Mouse (Mus musculus) erythroblast, adult 5-6 weeks (primary cell): ENCODE results near the gene Vmn1r40. TPM values are rescaled to one million over a fixed set of nuclear protein-coding genes. Genes with fewer than 3 reads are reported as not detected.
A peak's percentile ranks its signal among the peaks of the same experiment; 100 is the strongest.

Experiments used
- ATAC-seq: replicated peaks from 2 replicates; pipeline ENCODE4 v1.8.0; 2016; ENCODE audit warnings: moderate number of reproducible peaks, mild to moderate bottlenecking, moderate TSS enrichment, inconsistent platforms; ENCODE audit not compliant: poor library complexity, low FRiP score, severe bottlenecking
- total RNA-seq, 2 experiments: library from RNA; stranded (forward) in 1 of 2; stranded (reverse) in 1 of 2; fragments of 150-400 nt in 1 of 2; fragments of 200-764, 138-1000 nt in 1 of 2; gene quantifications; 2 replicates each; pipeline versions ENCODE4 v1.2.3 to v1.2.4; 2015 to 2017; ENCODE audit warnings: low replicate concordance in 2 of 2

Vmn1r40 gene
- total RNA-seq (2015; ENCODE audit: low replicate concordance) (not detected in 2 replicates), total RNA-seq (2017; ENCODE audit: low replicate concordance) (not detected in 2 replicates)

DNA sequence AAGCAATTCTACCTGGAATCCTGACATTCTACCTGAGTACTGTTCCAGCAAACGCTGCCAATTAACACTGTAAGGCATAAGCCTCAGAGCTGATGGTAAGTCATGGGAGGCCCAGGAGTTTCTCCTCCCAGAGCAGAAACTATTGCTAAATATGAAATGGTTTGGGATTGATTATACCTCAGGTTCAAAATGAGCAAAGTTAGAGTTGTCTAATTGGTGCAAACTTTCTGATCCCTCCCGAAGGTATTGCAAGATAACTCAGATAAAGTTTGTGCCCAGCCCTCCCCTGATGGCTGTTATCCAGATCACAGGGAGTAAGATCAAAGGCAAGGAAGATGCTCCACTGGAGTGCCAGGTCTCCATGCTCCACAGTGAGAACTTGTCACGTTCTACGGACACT, at the start of gene Vmn1r40:
Gene Vmn1r40 (plus strand): TSS at position 301 of the 400 bp plus-strand sequence.
- ATAC-seq = no peak

DNA sequence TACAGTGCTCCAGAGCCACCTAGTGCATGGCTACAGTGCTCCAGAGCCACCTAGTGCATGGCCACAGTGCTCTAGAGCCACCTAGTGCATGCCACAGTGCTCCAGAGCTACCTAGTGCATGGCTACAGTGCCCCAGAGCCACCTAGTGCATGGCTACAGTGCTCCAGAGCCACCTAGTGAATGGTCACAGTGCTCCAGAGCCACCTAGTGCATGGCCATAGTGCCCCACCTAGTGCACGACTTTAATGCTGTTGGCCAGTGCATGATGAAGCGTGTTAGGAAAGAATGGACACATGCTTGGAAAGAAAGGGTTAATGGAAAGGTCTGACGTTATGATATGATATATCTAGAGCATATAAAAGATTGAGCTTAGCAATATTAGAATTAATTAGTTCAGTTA, 49.0 kb upstream of the Vmn1r40 start:
- no peak for ATAC-seq

DNA sequence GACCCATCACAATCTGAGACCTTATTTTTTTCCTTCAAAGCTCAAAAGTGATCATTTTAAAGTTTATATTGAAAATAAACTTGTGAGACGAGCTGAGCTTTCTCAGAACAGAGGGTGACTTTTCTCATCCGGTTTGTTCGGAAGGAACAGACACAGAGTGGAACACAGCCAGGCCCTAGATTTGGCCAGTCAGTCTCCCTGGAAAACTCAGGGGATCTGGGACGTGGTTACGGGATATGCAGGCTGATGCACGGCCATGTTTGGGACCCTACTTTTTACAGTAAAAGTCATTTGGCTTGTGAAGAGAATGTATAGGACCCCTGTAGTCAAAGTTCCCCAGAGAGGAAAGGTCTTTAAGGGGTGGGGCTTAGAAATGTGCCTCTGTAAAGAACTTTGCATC, 48.4 kb upstream of the Vmn1r40 start:
- no peak for ATAC-seq

DNA sequence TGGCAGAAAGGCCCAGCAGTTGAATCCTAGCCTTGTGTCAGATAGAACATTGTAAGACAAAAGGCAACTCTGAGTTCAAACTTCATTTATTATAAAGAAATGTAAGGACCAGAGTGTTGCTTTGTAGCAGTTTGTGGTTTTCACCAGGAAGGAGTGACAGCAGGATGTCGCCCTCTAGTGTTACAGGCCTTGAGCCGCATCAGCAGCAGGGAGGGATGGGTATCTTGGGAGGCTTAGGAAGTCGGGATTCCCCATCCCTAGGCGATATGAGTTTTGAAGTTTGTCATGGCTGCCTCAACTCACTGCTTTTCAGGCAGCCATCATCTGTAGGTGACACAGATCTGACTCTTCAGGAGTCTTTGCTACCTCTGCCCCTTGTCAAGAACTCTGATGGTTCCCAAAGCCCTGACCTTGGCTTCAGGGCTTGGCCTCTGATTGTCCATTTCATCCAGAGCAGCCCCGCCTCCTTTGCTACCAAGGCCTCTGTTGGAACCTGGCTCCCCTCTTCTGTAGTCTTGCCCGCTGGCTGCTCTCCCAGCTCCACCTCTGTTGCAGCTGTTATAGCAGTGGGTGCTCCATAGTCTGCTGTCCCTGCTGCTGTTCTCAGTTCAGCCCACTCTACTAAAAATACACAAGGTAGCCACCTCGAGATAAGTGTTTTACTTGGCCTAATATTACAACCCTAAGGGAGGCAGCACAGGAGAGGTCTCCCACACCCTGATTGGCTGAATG, 47.5 kb upstream of the Vmn1r40 start:
- no peak for ATAC-seq

DNA sequence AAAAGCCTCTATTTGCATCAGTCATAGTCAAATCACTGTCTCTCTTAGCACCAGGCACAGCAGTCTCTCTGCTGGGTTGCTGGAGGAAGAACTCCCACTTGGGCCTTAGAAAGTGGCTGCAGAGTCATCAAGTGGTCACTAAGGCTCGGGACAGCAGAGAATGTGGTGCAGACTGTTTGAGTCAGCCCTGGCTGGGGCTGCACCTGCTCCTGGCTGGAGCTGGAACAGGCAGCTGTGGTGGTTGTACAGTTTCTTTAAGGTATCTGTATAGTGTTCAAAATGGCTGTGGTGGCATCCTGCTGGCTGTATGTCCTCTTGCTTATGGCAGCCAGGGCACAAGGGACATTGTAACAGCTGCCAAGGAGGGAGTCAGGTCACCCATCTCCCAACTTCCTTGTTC, 46.9 kb upstream of the Vmn1r40 start:
- no peak for ATAC-seq

DNA sequence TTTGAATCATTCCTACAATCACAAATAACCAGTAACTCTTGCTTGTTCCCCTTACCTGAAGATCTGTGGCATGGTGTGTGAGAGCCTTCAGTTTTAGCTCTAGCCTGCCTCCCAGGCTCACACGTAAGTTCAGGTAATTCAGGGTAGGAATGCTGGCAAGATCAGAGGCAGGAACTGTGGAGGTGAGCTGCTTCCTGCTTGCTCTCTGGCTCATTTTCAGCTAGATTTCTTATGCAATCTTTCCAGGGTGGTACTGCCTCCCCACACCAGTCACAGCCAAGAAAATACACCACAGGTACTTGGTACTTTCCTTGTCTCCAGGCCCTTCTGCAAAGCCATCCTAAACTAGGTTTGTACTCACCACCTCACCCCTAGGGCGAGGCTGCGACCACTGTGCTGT, 44.8 kb upstream of the Vmn1r40 start:
- no peak for ATAC-seq

DNA sequence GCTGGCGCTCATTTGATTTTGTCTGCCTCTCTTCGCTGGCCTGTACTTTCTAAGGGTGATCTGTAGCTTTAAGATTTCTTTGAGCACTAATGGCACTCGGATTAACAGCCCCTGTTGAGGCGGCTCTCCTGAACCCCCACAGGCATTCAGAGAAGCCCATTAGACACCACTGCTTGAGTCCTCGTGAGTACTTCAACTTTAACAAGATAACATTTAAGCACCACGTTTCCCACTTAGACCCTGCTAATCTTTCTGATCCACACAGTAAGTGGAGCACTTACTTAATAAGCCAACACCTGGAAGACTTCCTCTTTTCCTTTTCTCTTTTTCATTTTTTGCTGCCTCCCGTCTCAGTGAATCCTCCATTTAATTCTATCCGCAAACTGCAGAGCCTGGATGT, 42.2 kb upstream of the Vmn1r40 start:
- ATAC-seq = no peak

DNA sequence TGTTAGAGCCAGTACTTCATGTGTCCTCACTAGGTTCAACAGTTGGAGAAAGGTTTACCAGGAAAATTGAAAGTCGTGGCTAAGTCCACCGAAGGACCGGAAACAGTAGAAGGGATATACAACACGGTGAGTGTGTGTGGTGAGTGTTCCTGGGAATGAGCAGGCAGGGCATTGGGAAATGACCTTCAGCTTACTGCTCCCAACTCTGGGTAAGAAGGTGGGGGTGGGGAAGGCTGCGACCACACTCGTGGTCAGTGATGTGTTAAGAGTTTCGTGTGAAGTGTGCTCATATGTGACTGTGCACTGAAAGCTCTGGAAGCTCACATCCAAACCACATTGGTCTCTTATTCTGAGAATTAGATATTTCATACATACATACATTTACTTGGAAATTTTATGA, 41.7 kb upstream of the Vmn1r40 start:
- ATAC-seq = no peak

DNA sequence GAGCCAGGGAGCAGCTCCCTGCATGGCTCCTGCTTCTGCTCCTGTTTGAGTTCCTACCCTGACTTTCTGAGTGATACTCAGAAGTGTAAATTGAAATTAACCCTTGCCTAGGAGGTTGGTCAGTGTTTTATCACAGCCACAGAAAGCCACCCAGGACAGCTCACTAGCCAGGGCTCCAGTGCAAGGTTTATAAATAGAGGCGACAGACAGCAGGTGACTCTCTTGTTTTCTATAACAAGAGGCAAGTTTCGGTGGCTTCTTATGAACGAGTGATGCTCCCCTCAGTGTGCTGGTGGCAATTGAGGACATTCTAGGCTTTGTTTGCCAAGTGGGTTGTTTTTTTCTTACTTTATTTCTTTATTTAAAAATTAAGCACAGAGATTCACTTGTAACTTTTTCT, 40.4 kb upstream of the Vmn1r40 start:
- ATAC-seq = no peak

DNA sequence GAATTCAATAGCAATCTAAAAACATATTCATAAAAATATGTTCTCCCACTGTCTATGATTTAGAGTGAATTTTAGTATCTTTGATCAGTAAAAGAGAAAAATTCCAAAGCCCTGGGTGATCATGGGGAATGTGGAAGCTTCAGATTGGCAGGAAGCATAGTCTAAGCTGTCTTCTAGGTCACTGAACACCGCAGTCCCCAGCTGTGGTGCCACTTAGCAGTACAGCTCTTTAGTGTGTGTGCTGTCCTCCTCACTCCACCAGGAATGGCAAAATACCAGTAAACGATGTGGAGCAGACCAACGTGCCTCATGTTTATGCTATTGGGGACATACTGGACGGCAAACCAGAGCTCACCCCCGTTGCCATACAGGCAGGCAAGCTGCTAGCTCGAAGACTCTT, 37.8 kb upstream of the Vmn1r40 start:
- no peak for ATAC-seq

DNA sequence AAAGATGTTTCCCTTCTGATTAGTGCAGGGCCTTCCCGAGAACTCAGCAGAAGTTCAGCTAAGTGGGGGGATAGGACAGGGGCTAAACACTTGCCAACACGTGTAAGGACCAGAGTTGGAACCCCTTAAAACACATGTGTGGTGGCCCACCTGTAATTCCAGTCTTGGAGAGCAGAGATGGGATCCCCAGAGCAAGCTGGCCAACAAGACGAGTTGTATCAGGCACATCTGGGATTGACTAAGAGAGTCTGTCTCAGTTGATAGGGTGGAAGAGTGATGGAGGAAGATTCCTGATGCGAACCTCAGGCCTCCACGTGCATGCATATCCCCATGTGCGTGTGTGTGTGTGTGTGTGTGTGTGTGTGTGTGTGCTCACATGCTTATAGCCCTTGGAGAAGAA, 35.9 kb upstream of the Vmn1r40 start:
- no peak for ATAC-seq

DNA sequence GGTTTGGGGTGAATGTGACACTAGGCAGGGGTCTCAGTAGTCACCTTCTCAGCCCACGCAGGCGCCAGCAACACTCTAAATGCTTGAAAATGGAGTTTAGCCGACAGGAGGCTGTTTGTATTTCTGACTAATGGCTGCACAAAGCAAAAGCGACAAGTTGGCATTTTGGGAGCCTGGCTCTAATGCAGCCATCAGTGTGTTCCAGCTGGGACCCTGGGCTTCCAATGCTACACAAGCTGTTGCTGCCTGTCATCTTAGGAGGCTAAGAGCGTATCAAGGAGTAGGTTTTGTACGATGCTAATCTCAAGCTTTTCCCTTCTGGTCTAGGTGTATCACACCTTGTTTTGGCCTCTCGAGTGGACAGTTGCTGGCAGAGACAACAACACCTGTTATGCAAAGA, 34.7 kb upstream of the Vmn1r40 start:
- no peak for ATAC-seq

DNA sequence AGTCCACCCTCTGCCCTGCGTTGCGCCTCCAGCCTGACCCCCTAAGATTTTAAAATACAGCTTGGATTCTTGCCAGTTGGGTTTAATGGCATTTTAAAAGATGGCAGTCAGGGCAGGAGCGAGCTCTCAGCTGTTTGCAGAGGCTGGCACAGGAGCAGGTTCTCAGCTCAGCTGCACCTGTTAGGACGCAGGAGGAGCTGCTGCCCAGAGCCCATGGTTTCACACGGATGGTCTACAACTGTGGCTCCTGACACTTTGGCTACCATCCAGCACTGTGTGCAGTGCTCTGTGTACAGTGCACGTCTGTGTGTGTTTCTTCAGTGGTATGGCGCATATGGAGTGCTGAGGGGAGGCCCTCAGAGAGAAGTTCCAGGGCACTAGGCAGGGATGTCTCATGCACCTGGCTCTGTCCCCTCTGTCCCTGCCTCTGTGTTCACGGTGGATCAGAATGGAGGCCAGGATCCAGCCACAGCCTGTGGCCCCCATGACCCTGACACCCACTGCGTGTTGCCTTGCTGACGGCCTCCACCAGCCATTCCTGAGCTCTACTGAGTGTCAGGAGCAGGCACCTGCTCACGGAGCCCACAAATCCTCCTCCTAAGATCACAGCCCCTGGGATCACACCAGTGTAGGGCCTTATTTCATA, 34.1 kb upstream of the Vmn1r40 start:
- ATAC-seq = no peak

DNA sequence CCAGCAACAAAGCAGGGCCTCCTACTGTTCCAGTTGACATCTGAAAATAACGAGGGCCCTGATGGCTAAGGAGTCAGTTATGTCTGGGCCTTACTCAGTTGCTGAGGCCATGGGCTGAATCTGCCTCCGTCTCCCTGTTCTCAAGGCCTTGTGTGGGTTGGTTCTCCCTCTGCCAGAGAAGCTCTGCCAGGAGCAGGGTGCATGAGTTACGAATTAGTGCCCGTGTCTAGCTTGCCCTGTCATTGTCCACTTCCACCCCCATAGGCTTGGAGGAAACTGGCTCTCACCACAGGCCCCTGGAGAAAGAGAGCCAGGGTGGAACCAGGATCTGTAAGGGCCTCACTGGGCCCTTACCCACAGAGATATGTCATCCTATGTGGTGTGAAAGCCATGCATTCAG, 28.8 kb upstream of the Vmn1r40 start:
- ATAC-seq = no peak

DNA sequence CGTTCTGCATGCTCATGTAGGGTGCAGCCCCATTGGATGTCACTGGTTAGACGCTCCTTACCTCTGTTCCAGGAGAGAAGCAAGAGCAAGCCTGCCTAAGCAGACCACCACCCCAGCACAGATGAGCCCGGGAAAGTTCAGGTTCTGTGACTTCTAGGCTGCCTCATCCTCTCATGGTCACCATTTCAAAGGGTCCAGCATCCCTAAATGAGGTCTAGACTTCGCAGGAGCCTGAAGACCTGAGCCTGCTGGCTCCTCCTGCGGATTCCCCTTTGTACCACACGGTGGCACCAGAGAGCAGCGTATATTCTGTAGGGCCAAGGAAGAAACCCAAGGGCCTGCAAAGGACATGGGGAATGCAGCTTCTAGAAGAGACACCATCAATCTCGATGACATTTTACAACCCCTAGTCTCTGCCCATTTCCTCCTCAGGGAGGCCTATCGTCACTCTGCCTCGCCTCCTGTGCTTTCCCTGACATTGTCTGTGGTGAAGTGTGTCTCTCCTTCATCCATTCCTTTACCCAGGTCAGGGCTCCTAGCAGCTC, 28.0 kb upstream of the Vmn1r40 start:
- peak; percentile 84 for ATAC-seq

DNA sequence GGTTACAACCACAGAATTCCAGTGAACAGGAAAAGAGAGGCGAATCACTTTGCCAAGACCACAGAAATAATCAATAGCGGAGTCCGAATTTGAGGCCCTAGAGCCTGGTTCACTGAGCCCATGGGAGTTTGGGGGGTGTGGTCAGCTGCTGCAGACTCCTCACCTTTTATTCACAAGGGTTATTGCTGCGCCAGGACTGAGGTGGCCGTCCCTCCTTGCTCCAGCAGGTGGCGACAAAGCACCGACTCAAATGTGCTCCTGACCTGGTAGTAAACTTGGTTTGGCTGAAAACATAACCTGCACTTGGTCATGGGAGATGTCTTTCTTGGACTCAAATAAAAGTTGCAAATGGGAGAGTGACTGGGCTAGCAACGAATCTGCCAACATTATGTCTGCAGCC, 27.2 kb upstream of the Vmn1r40 start:
- peak; percentile 64; the same call in 1 of the 2 replicates for ATAC-seq

DNA sequence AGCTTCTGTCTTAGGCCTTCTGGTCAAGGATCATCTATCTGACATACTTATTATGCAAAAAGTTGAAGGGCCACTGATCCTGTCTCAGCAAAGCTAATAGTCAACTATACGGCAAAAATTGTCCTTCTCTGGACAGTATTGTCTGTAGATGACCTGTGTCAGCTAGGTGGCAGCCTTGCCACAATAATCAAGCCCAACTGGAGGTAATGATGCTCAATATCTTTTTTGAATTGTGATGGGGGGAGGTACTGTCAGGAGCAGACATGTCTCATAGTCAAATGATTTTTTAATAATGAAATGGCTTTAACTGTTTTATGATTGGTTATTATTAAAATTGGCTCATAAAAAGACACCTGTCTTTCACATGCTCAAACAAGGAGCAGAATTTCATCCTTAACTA, 23.1 kb upstream of the Vmn1r40 start:
- no peak for ATAC-seq

DNA sequence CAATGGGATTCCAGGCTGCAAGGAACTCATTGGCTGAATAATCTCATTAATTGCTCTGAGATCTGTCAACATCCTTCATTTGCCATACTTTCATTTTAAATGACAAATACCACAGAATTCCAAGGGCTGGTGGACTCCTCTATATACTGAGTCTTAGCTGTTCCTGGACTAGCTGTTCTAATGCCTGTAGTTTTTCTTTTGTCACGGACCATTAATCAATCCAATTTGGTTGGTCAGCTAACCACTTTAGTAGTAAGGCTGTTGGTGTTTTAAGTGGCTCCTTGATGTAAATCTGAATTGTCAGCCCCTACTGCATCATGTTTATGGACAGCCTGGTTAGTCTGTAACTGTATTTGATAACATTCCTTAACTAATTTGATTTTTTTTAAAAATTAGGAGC, 20.2 kb upstream of the Vmn1r40 start:
- ATAC-seq = no peak

DNA sequence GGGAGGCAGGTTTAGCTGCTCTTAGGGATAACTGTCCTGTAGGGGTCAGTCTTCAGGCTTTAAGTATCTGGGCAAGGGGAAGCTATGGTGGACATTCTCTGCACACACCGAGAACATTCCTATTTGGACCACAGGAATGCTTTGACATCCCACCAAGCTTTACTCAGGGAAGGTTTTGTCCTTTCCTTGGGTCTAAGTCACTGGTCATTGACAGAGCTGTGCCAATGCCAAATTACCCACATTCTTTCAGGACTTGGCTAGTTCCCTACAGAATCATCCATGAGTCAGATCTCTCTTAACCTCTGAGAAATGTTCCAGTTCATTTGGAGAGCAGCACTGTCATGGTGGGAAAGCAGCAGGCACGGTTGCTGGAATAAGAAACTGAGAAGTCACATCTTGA, 716 bp upstream of the Vmn1r40 start:
- no peak for ATAC-seq

DNA sequence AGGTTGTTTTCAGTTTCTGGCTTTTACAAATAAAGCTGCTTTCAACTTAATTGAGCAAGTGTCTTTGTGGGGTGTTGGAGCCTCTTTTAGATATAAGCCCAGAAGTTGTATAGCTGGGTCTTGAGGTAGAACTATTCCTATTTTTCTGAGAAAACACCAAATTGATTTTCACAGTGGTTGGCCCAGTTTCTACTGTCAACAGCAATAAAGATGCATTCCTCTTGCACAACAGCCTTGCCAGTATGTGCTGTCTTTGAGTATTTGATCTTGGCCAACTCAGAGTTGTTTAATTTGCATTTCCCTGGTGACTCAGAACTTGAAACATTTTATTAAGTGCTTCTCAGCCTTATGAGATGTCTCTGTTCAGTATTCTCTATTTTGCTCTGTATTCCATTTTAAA, 10.7 kb downstream of the Vmn1r40 start:
- ATAC-seq = no peak

DNA sequence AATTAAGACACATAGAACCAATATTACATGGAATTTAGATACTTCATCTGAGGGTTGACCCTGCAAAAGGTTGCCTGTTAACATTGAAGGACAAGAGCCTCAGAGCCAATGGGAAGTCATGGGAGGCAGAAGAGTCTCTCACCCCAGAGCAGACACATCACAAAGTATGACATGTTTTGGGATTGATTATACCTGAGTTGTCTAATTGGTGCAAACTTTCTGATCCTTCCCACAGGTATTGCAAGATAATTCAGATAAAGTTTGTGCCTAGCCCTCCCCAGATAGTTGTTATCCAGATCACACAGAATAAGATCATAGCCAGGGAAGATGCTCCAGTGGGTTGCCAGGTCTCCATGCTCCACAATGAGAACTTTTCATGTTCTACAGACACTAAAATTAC, 33.1 kb downstream of the Vmn1r40 start, which contains the start of gene Vmn1r41:
Gene Vmn1r41 (plus strand): TSS at position 301 of the 400 bp plus-strand sequence.
- ATAC-seq = no peak
